Mouse (Mus musculus): ENCODE results near the gene Trim41.

DNA sequence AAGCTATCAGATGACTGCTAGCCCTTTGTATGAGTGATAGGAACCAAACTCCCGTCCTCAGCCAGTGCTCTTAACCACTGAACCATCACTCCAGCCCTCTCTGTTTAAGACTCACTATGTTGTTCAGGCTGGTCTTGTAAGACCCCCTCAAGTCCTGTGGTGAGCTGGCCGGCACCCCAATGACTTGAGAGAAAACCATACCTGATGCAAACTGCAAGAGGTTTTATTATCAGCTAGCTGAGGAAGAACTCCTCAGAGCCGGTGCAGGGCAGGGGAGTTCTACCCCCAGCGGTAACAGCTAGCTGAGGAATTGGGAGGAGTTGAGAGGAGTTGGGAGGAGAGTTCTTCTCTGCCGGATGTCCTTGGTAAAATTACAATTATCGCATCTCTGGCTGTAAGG lies 10.8 kb upstream of the Trim41 start:
- TF ChIP-seq CTCF (IDR thresholded peaks at IDR 0.05; ENCODE audit: low read depth, low read length) (no peak), EP300 (IDR thresholded peaks at IDR 0.05; ENCODE audit: insufficient read depth, low read depth, low read length) (no peak), POLR2A (IDR thresholded peaks at IDR 0.05; ENCODE audit: insufficient read depth, low read length) (no peak)

Data from ES-Bruce4 (cell line).